ENCODE assay signal across 8 mouse cellular contexts in genomic region chrX:74296538-74297448, GRCm38 (mm10). TPM values are rescaled to one million over a fixed set of nuclear protein-coding genes. Genes with fewer than 3 reads are reported as not detected.
DNase-seq lines count a peak whose midpoint lies in the region; ATAC-seq and TF ChIP-seq lines count a peak whose summit lies in the region.

Gene Atp6ap1, plus strand, starts transcription at chrX:74297097.

- TF ChIP-seq CTCF in C2C12 (IDR thresholded peaks at IDR 0.05; ENCODE audit: control insufficient read depth, insufficient read depth, insufficient read length): no peak
- no peak for TF ChIP-seq CTCF in brain, embryonic 14.5 days (IDR thresholded peaks at IDR 0.05; ENCODE audit: borderline replicate concordance, extremely low read depth, insufficient read depth, insufficient read length)
- TF ChIP-seq CTCF in kidney, postnatal 0 days (IDR thresholded peaks at IDR 0.05; ENCODE audit: low read depth): no peak

- H3K79me2 ChIP-seq in C2C12 (ENCODE audit: control insufficient read depth, insufficient read depth): peaks cover 20% of the 10 kb centered on the region

- DNase-seq in brain, embryonic 14.5 days (ENCODE audit: low read depth): peak; percentile 98
- peak; percentile 94 for DNase-seq in kidney, postnatal 0 days (ENCODE audit: low spot score)
- DNase-seq in liver, embryonic 11.5 days (ENCODE audit: low spot score): peak; percentile 87
- peak; percentile 94 for DNase-seq in naive thymus-derived CD4-positive, alpha-beta T cell, adult 2 months (ENCODE audit: low read depth)

- TF ChIP-seq POLR2A in brain, embryonic 14.5 days (IDR thresholded peaks at IDR 0.05; ENCODE audit: borderline replicate concordance, extremely low read depth, insufficient read depth, insufficient read length, poor library complexity, severe bottlenecking): peak; percentile 37; the same call in 1 of the 2 replicates

- peak within 1 kb of the TSS; percentile 55 for H3K4me3 ChIP-seq in C2C12 (ENCODE audit: insufficient read depth, poor library complexity, severe bottlenecking)
- H3K4me3 ChIP-seq in erythroblast, embryonic 14.5 days (replicated peaks): peak within 1 kb of the TSS; percentile 83
- peak within 1 kb of the TSS; percentile 67 for H3K4me3 ChIP-seq in heart, embryonic 11.5 days (ENCODE audit: low read depth, low read length)
- peak within 1 kb of the TSS; percentile 55 for H3K4me3 ChIP-seq in kidney, postnatal 0 days (replicated peaks; ENCODE audit: low read depth, low read length)
- peak within 1 kb of the TSS; percentile 72 for H3K4me3 ChIP-seq in liver, embryonic 11.5 days (ENCODE audit: low read depth, low read length)
- H3K4me3 ChIP-seq in stomach, embryonic 14.5 days (ENCODE audit: low read depth, low read length): peak within 1 kb of the TSS; percentile 54

- 15% methylated on average over 34 of the region's 37 CpGs for WGBS in heart, embryonic 11.5 days (ENCODE audit: insufficient replicate concordance)
- WGBS in kidney, postnatal 0 days: 24% methylated on average over 37 of the region's 37 CpGs
- WGBS in liver, embryonic 11.5 days: 14% methylated on average over 37 of the region's 37 CpGs
- 23% methylated on average over 37 of the region's 37 CpGs for WGBS in stomach, embryonic 14.5 days

- H3K4me1 ChIP-seq in erythroblast, embryonic 14.5 days (ENCODE audit: control insufficient read depth): peaks cover 39% of the 10 kb centered on the region
- 0 out of 2 replicates have a peak, but pooled peaks cover 3% of the 10 kb centered on the region for H3K4me1 ChIP-seq in heart, embryonic 11.5 days (ENCODE audit: control insufficient read depth, insufficient read depth, low read length)
- H3K4me1 ChIP-seq in kidney, postnatal 0 days (replicated peaks; ENCODE audit: insufficient read depth, low read length): no peaks in the 10 kb centered on the region
- H3K4me1 ChIP-seq in liver, embryonic 11.5 days (replicated peaks; ENCODE audit: control insufficient read depth, insufficient read depth, low read length): no peaks in the 10 kb centered on the region
- H3K4me1 ChIP-seq in stomach, embryonic 14.5 days (ENCODE audit: control insufficient read depth, insufficient read depth, low read length): no peaks in the 10 kb centered on the region

- no peaks in the 10 kb centered on the region for H3K27me3 ChIP-seq in C2C12 (ENCODE audit: control insufficient read depth, insufficient read depth, insufficient read length)
- no peaks in the 10 kb centered on the region; the same call in 1 of the 2 replicates for H3K27me3 ChIP-seq in erythroblast, embryonic 14.5 days (ENCODE audit: control insufficient read depth)
- H3K27me3 ChIP-seq in heart, embryonic 11.5 days (ENCODE audit: control insufficient read depth, insufficient read depth, low read length): no peaks in the 10 kb centered on the region
- H3K27me3 ChIP-seq in kidney, postnatal 0 days (ENCODE audit: insufficient read depth, low read length): no peaks in the 10 kb centered on the region
- no peaks in the 10 kb centered on the region for H3K27me3 ChIP-seq in liver, embryonic 11.5 days (replicated peaks; ENCODE audit: control insufficient read depth, insufficient read depth, low read length)
- no peaks in the 10 kb centered on the region for H3K27me3 ChIP-seq in stomach, embryonic 14.5 days (ENCODE audit: control insufficient read depth, insufficient read depth, low read length)

- H3K36me3 ChIP-seq in C2C12 (ENCODE audit: control insufficient read depth, insufficient read depth): peaks cover 16% of the 10 kb centered on the region
- peaks cover 35% of the 10 kb centered on the region for H3K36me3 ChIP-seq in erythroblast, embryonic 14.5 days (ENCODE audit: control insufficient read depth)
- H3K36me3 ChIP-seq in heart, embryonic 11.5 days (ENCODE audit: control insufficient read depth, insufficient read depth, low read length): peaks cover 3% of the 10 kb centered on the region; the same call in 1 of the 2 replicates
- H3K36me3 ChIP-seq in kidney, postnatal 0 days (ENCODE audit: insufficient read depth, low read length): peaks cover 8% of the 10 kb centered on the region; the same call in 1 of the 2 replicates
- peaks cover 8% of the 10 kb centered on the region; the same call in 1 of the 2 replicates for H3K36me3 ChIP-seq in liver, embryonic 11.5 days (ENCODE audit: control insufficient read depth, insufficient read depth, low read length)
- H3K36me3 ChIP-seq in stomach, embryonic 14.5 days (ENCODE audit: control insufficient read depth, insufficient read depth, low read length): peaks cover 2% of the 10 kb centered on the region; the same call in 1 of the 2 replicates

- H3ac ChIP-seq in C2C12 (ENCODE audit: control insufficient read depth, insufficient read length, low read depth): peak within 1 kb of the TSS; percentile 93

- H3K27ac ChIP-seq in heart, embryonic 11.5 days (ENCODE audit: low read depth, low read length): peak within 1 kb of the TSS; percentile 54
- H3K27ac ChIP-seq in kidney, postnatal 0 days: peak within 1 kb of the TSS; percentile 70
- peak within 1 kb of the TSS; percentile 52; the same call in 1 of the 2 replicates for H3K27ac ChIP-seq in liver, embryonic 11.5 days (ENCODE audit: low read depth, low read length)
- no peak within 1 kb of the TSS for H3K27ac ChIP-seq in stomach, embryonic 14.5 days (ENCODE audit: low read length)

- H3K9me3 ChIP-seq in erythroblast, embryonic 14.5 days (ENCODE audit: control insufficient read depth, low read length): peaks cover 3% of the 10 kb centered on the region; the same call in 1 of the 2 replicates
- no peaks in the 10 kb centered on the region for H3K9me3 ChIP-seq in heart, embryonic 11.5 days (replicated peaks; ENCODE audit: control insufficient read depth, low read length)
- H3K9me3 ChIP-seq in kidney, postnatal 0 days (replicated peaks; ENCODE audit: low read length): no peaks in the 10 kb centered on the region
- H3K9me3 ChIP-seq in liver, embryonic 11.5 days (ENCODE audit: control insufficient read depth, low read length): no peaks in the 10 kb centered on the region
- H3K9me3 ChIP-seq in stomach, embryonic 14.5 days (ENCODE audit: control insufficient read depth, low read depth, low read length): no peaks in the 10 kb centered on the region

- ATAC-seq in heart, embryonic 11.5 days (replicated peaks; ENCODE audit: insufficient number of reproducible peaks, low FRiP score, low TSS enrichment): peak; percentile 98
- peak; percentile 99 for ATAC-seq in kidney, postnatal 0 days (replicated peaks; ENCODE audit: low FRiP score, low read depth)
- ATAC-seq in liver, embryonic 11.5 days (replicated peaks; ENCODE audit: low FRiP score): peak; percentile 97
- peak; percentile 99 for ATAC-seq in stomach, embryonic 14.5 days (ENCODE audit: insufficient number of reproducible peaks, insufficient read depth, low FRiP score, low read depth)

- H3K9ac ChIP-seq in heart, embryonic 11.5 days (ENCODE audit: low read depth, low read length): peak within 1 kb of the TSS; percentile 80
- peak within 1 kb of the TSS; percentile 67 for H3K9ac ChIP-seq in kidney, postnatal 0 days (ENCODE audit: low read depth, low read length)
- H3K9ac ChIP-seq in liver, embryonic 11.5 days (ENCODE audit: low read depth, low read length): peak within 1 kb of the TSS; percentile 84
- peak within 1 kb of the TSS; percentile 58 for H3K9ac ChIP-seq in stomach, embryonic 14.5 days (replicated peaks; ENCODE audit: low read depth, low read length)

- peaks cover 7% of the 10 kb centered on the region for H3K79me3 ChIP-seq in C2C12 (ENCODE audit: low read depth)

- H3K4me2 ChIP-seq in heart, embryonic 11.5 days: peak within 1 kb of the TSS; percentile 72
- peak within 1 kb of the TSS; percentile 62 for H3K4me2 ChIP-seq in kidney, postnatal 0 days (ENCODE audit: low read length)
- H3K4me2 ChIP-seq in liver, embryonic 11.5 days: peak within 1 kb of the TSS; percentile 82
- H3K4me2 ChIP-seq in stomach, embryonic 14.5 days (replicated peaks; ENCODE audit: low read depth, low read length): peak within 1 kb of the TSS; percentile 58

TF ChIP-seq in C2C12, 6 proteins besides CTCF, POLR2A, EP300 and RAD21:
- TF ChIP-seq MAX (IDR thresholded peaks at IDR 0.05): no peak
- no peak for TF ChIP-seq USF1 (IDR thresholded peaks at IDR 0.05; ENCODE audit: low read depth)
- no peak for TF ChIP-seq FOSL1 (IDR thresholded peaks at IDR 0.05; ENCODE audit: insufficient read depth, low read length, poor library complexity, severe bottlenecking)
- TF ChIP-seq MYOG (IDR thresholded peaks at IDR 0.05; ENCODE audit: control insufficient read depth, extremely low read depth, insufficient read length): no peak
- no peak for TF ChIP-seq CEBPB (IDR thresholded peaks at IDR 0.05; ENCODE audit: low read depth)
- no peak for TF ChIP-seq MYOD1 (IDR thresholded peaks at IDR 0.05; ENCODE audit: control insufficient read depth, insufficient read length, low read depth)

RNA-seq across cellular contexts. Expression of gene Atp6ap1, which starts in this region (rescaled TPM):
- polyA plus RNA-seq in C2C12 (2012; fragmentation: generic; extraction: Trizol): 120 TPM
- polyA plus RNA-seq in brain, embryonic 14.5 days (2012; rRNA removed): 313 and 338 TPM in 2 replicates
- polyA plus RNA-seq in erythroblast, embryonic 14.5 days (2012): 2.6 and 2.8 TPM in 2 replicates
- polyA plus RNA-seq in heart, embryonic 11.5 days (2014; fragmentation: Nextera tagmentation; extraction: Ambion mirVana): 90.6 and 131 TPM in 2 replicates
- polyA plus RNA-seq in kidney, postnatal 0 days (2015; fragmentation: Nextera tagmentation; extraction: Ambion mirVana): 150 and 169 TPM in 2 replicates
- 90.5 and 103 TPM in 2 replicates for polyA plus RNA-seq in liver, embryonic 11.5 days (2014; fragmentation: Nextera tagmentation; extraction: Ambion mirVana)
- 89.7 and 111 TPM in 2 replicates for polyA plus RNA-seq in stomach, embryonic 14.5 days (2014; fragmentation: Nextera tagmentation; extraction: Ambion mirVana)

Comparison
In these comparisons a context has a peak if more than half of its experiments do, and no peak if none do; other contexts are left out.
1. RNA of gene Atp6ap1 (polyA plus RNA-seq): 313 to 338 TPM in brain, embryonic 14.5 days, 150 to 169 TPM in kidney, postnatal 0 days, 120 TPM in C2C12 (single experiment), 90.6 to 131 TPM in heart, embryonic 11.5 days, 90.5 to 103 TPM in liver, embryonic 11.5 days and 89.7 to 111 TPM in stomach, embryonic 14.5 days; 2.6 to 2.8 TPM in erythroblast, embryonic 14.5 days; every median in the first group is over 10 times any median in the second.
2. Peak in every context shown above with its lines, with median percentiles within 50 percentile points of each other: H3K4me3 ChIP-seq, DNase-seq, ATAC-seq, H3K4me2 ChIP-seq and H3K9ac ChIP-seq.